Mouse (Mus musculus) layer of hippocampus, adult 9-11 months (tissue): ENCODE measurements around the gene Cdr2l.
"Not testable (repeated sequence)": the region's sequence is repeated elsewhere in the genome, so short reads cannot be mapped to it uniquely, and the experiment has no call there.

Source experiments
- DNase-seq: peaks from one replicate; pipeline ENCODE4 v3.0.0; 2022

The Cdr2l gene

GRCm38 (mm10) chr11:115372015-115372414, 9.7 kb upstream of the Cdr2l start:
- DNase-seq, result no peak

GRCm38 (mm10) chr11:115372737-115373136, 9.0 kb upstream of the Cdr2l start:
- no peak for DNase-seq

- DNase-seq, result peak; percentile 87
Observed at GRCm38 (mm10) chr11:115373805-115374694, 7.7 kb upstream of the Cdr2l start.

- DNase-seq, result peak; percentile 80
Observed at GRCm38 (mm10) chr11:115374695-115375425, 6.9 kb upstream of the Cdr2l start.

GRCm38 (mm10) chr11:115376722-115377121, 5.0 kb upstream of the Cdr2l start:
- no peak for DNase-seq

- DNase-seq, result no peak
Observed at GRCm38 (mm10) chr11:115377254-115377653, 4.5 kb upstream of the Cdr2l start.

- no peak for DNase-seq
Observed at GRCm38 (mm10) chr11:115377854-115378253, 3.9 kb upstream of the Cdr2l start.

- no peak for DNase-seq
Observed at GRCm38 (mm10) chr11:115381276-115381675, 440 bp upstream of the Cdr2l start.

- DNase-seq, result no peak
Observed at GRCm38 (mm10) chr11:115382891-115383290, 1.2 kb downstream of the Cdr2l start.

- no peak for DNase-seq
Observed at GRCm38 (mm10) chr11:115383701-115384474, 2.2 kb downstream of the Cdr2l start.

- DNase-seq, result no peak
Observed at GRCm38 (mm10) chr11:115384587-115384986, 2.9 kb downstream of the Cdr2l start.

GRCm38 (mm10) chr11:115386859-115387258, 5.1 kb downstream of the Cdr2l start:
- DNase-seq, result not testable (repeated sequence)

- DNase-seq, result peak; percentile 60
Observed at GRCm38 (mm10) chr11:115391358-115391757, 9.6 kb downstream of the Cdr2l start.

GRCm38 (mm10) chr11:115393721-115394325, 12.1 kb downstream of the Cdr2l start:
- no peak for DNase-seq

- no peak for DNase-seq
Observed at GRCm38 (mm10) chr11:115398085-115398484, 16.4 kb downstream of the Cdr2l start.

GRCm38 (mm10) chr11:115400126-115400525, 18.4 kb downstream of the Cdr2l start:
- DNase-seq, result no peak

GRCm38 (mm10) chr11:115400630-115401391, 19.1 kb downstream of the Cdr2l start:
- peak; percentile 73 for DNase-seq

GRCm38 (mm10) chr11:115403338-115404124, 21.8 kb downstream of the Cdr2l start, which contains the start of gene Mrpl58:
Gene Mrpl58, plus strand, starts transcription at chr11:115403752.
- DNase-seq, result peak; percentile 81

GRCm38 (mm10) chr11:115405723-115406122, 24.0 kb downstream of the Cdr2l start:
- no peak for DNase-seq

- no peak for DNase-seq
Observed at GRCm38 (mm10) chr11:115406858-115407401, 25.2 kb downstream of the Cdr2l start.
